Mouse (Mus musculus): ENCODE data around the gene Bdnf. TPM values are rescaled to one million over a fixed set of nuclear protein-coding genes. Genes with fewer than 3 reads are reported as not detected.

The Bdnf gene
- polyA plus RNA-seq, 1 experiment from 2014 or later, result 3.2 TPM

- Histone ChIP-seq H3K9me3 (replicated peaks) (no peaks in the 10 kb centered on the region), H3K4me1 (no peaks in the 10 kb centered on the region), H3K4me2 (replicated peaks) (no peak overlapping the region), H3K9ac (no peak overlapping the region), H3K4me3 (replicated peaks) (no peak overlapping the region), H3K27ac (replicated peaks) (no peak overlapping the region), H3K27me3 (no peaks in the 10 kb centered on the region), H3K36me3 (no peaks in the 10 kb centered on the region)
- 68% methylated on average over 7 of the region's 7 CpGs for WGBS
- no peak for ATAC-seq (ENCODE audit: insufficient number of reproducible peaks, low FRiP score, low TSS enrichment, low read depth)
These were observed 34.8 kb downstream of the Bdnf start for GRCm38 (mm10) chr2:109709346-109709745.

- no peak overlapping the region for H3K4me3 ChIP-seq (replicated peaks)
- H3K9me3 ChIP-seq (replicated peaks), result no peaks in the 10 kb centered on the region
- H3K9ac ChIP-seq, result no peak overlapping the region
- H3K27ac ChIP-seq (replicated peaks), result no peak overlapping the region
- no peak overlapping the region for H3K4me2 ChIP-seq (replicated peaks)
- no peaks in the 10 kb centered on the region for H3K27me3 ChIP-seq
- H3K36me3 ChIP-seq, result no peaks in the 10 kb centered on the region
- no peak for ATAC-seq (ENCODE audit: insufficient number of reproducible peaks, low FRiP score, low TSS enrichment, low read depth)
- H3K4me1 ChIP-seq, result no peaks in the 10 kb centered on the region
- 73% methylated on average over 1 of the region's 1 CpGs for WGBS
These were observed 36.5 kb downstream of the Bdnf start for GRCm38 (mm10) chr2:109711049-109711448.

- Histone ChIP-seq H3K4me3 (replicated peaks) (no peak overlapping the region), H3K27me3 (no peaks in the 10 kb centered on the region), H3K27ac (replicated peaks) (no peak overlapping the region), H3K4me1 (peaks cover 5% of the 10 kb centered on the region; the same call in 1 of the 2 replicates), H3K36me3 (no peaks in the 10 kb centered on the region), H3K9ac (no peak overlapping the region), H3K9me3 (replicated peaks) (no peaks in the 10 kb centered on the region), H3K4me2 (replicated peaks) (no peak overlapping the region)
- 79% methylated on average over 3 of the region's 3 CpGs for WGBS
- no peak for ATAC-seq (ENCODE audit: insufficient number of reproducible peaks, low FRiP score, low TSS enrichment, low read depth)
These were observed 50.8 kb downstream of the Bdnf start for GRCm38 (mm10) chr2:109725261-109725660.

- Histone ChIP-seq H3K4me1 (peaks cover 5% of the 10 kb centered on the region; the same call in 1 of the 2 replicates), H3K9me3 (replicated peaks) (no peaks in the 10 kb centered on the region), H3K27ac (replicated peaks) (no peak overlapping the region), H3K4me2 (replicated peaks) (no peak overlapping the region), H3K9ac (no peak overlapping the region), H3K4me3 (replicated peaks) (no peak overlapping the region), H3K36me3 (no peaks in the 10 kb centered on the region), H3K27me3 (no peaks in the 10 kb centered on the region)
- no peak for ATAC-seq (ENCODE audit: insufficient number of reproducible peaks, low FRiP score, low TSS enrichment, low read depth)
- 56% methylated on average over 6 of the region's 6 CpGs for whole genome bisulfite sequencing
These were observed 51.3 kb downstream of the Bdnf start for GRCm38 (mm10) chr2:109725831-109726230.

GRCm38 (mm10) chr2:109729221-109729620 lies 54.7 kb downstream of the Bdnf start:
- Histone ChIP-seq H3K4me3 (replicated peaks) (no peak overlapping the region), H3K27me3 (no peaks in the 10 kb centered on the region), H3K36me3 (no peaks in the 10 kb centered on the region), H3K4me2 (replicated peaks) (no peak overlapping the region), H3K9me3 (replicated peaks) (no peaks in the 10 kb centered on the region), H3K27ac (replicated peaks) (no peak overlapping the region), H3K9ac (no peak overlapping the region), H3K4me1 (peaks cover 7% of the 10 kb centered on the region)
- 88% methylated on average over 1 of the region's 1 CpGs for WGBS
- no peak for ATAC-seq (ENCODE audit: insufficient number of reproducible peaks, low FRiP score, low TSS enrichment, low read depth)

GRCm38 (mm10) chr2:109733201-109734039 lies 58.9 kb downstream of the Bdnf start:
- peaks cover 7% of the 10 kb centered on the region for H3K4me1 ChIP-seq
- no peak overlapping the region for H3K4me3 ChIP-seq (replicated peaks)
- no peaks in the 10 kb centered on the region for H3K9me3 ChIP-seq (replicated peaks)
- no peaks in the 10 kb centered on the region for H3K36me3 ChIP-seq
- peak; percentile 60; the same call in 1 of the 2 replicates for ATAC-seq (ENCODE audit: insufficient number of reproducible peaks, low FRiP score, low TSS enrichment, low read depth)
- no peaks in the 10 kb centered on the region for H3K27me3 ChIP-seq
- 21% methylated on average over 9 of the region's 9 CpGs for WGBS
- H3K9ac ChIP-seq, result no peak overlapping the region
- H3K4me2 ChIP-seq (replicated peaks), result peak overlapping the region; percentile 31
- H3K27ac ChIP-seq (replicated peaks), result no peak overlapping the region

GRCm38 (mm10) chr2:109734228-109734627 lies 59.7 kb downstream of the Bdnf start:
- H3K27me3 ChIP-seq, result no peaks in the 10 kb centered on the region
- H3K9ac ChIP-seq, result no peak overlapping the region
- H3K4me2 ChIP-seq (replicated peaks), result no peak overlapping the region
- no peak for ATAC-seq (ENCODE audit: insufficient number of reproducible peaks, low FRiP score, low TSS enrichment, low read depth)
- no peak overlapping the region for H3K27ac ChIP-seq (replicated peaks)
- WGBS, result 58% methylated on average over 3 of the region's 3 CpGs
- H3K9me3 ChIP-seq (replicated peaks), result no peaks in the 10 kb centered on the region
- no peak overlapping the region for H3K4me3 ChIP-seq (replicated peaks)
- peaks cover 7% of the 10 kb centered on the region for H3K4me1 ChIP-seq
- no peaks in the 10 kb centered on the region for H3K36me3 ChIP-seq

- WGBS, result 85% methylated on average over 6 of the region's 6 CpGs
- Histone ChIP-seq H3K27me3 (no peaks in the 10 kb centered on the region), H3K27ac (replicated peaks) (no peak overlapping the region), H3K4me1 (peaks cover 7% of the 10 kb centered on the region), H3K4me2 (replicated peaks) (no peak overlapping the region), H3K9ac (no peak overlapping the region), H3K9me3 (replicated peaks) (no peaks in the 10 kb centered on the region), H3K36me3 (no peaks in the 10 kb centered on the region), H3K4me3 (replicated peaks) (no peak overlapping the region)
- ATAC-seq (ENCODE audit: insufficient number of reproducible peaks, low FRiP score, low TSS enrichment, low read depth), result no peak
These were observed 60.2 kb downstream of the Bdnf start for GRCm38 (mm10) chr2:109734666-109735065.

GRCm38 (mm10) chr2:109735347-109735746 lies 60.8 kb downstream of the Bdnf start:
- Histone ChIP-seq H3K27me3 (no peaks in the 10 kb centered on the region), H3K4me2 (replicated peaks) (no peak overlapping the region), H3K27ac (replicated peaks) (no peak overlapping the region), H3K4me3 (replicated peaks) (no peak overlapping the region), H3K4me1 (peaks cover 7% of the 10 kb centered on the region), H3K9ac (no peak overlapping the region), H3K36me3 (no peaks in the 10 kb centered on the region), H3K9me3 (replicated peaks) (no peaks in the 10 kb centered on the region)
- no peak for ATAC-seq (ENCODE audit: insufficient number of reproducible peaks, low FRiP score, low TSS enrichment, low read depth)
- WGBS, result 31% methylated on average over 7 of the region's 7 CpGs

- no peak overlapping the region for H3K4me3 ChIP-seq (replicated peaks)
- H3K4me2 ChIP-seq (replicated peaks), result no peak overlapping the region
- no peaks in the 10 kb centered on the region for H3K27me3 ChIP-seq
- H3K9ac ChIP-seq, result no peak overlapping the region
- no peaks in the 10 kb centered on the region for H3K9me3 ChIP-seq (replicated peaks)
- no peak overlapping the region for H3K27ac ChIP-seq (replicated peaks)
- WGBS, result 66% methylated on average over 2 of the region's 2 CpGs
- peaks cover 7% of the 10 kb centered on the region for H3K4me1 ChIP-seq
- no peaks in the 10 kb centered on the region for H3K36me3 ChIP-seq
- no peak for ATAC-seq (ENCODE audit: insufficient number of reproducible peaks, low FRiP score, low TSS enrichment, low read depth)
These were observed 61.8 kb downstream of the Bdnf start for GRCm38 (mm10) chr2:109736306-109736705.

GRCm38 (mm10) chr2:109738331-109738730 lies 63.8 kb downstream of the Bdnf start:
- Histone ChIP-seq H3K4me3 (replicated peaks) (no peak overlapping the region), H3K9ac (no peak overlapping the region), H3K27ac (replicated peaks) (no peak overlapping the region), H3K36me3 (no peaks in the 10 kb centered on the region), H3K4me2 (replicated peaks) (no peak overlapping the region), H3K4me1 (peaks cover 5% of the 10 kb centered on the region), H3K9me3 (replicated peaks) (no peaks in the 10 kb centered on the region), H3K27me3 (no peaks in the 10 kb centered on the region)
- ATAC-seq (ENCODE audit: insufficient number of reproducible peaks, low FRiP score, low TSS enrichment, low read depth), result no peak
- WGBS, result 69% methylated on average over 2 of the region's 2 CpGs
